ENCODE assay signal across 25 mouse cellular contexts in the genomic region with DNA sequence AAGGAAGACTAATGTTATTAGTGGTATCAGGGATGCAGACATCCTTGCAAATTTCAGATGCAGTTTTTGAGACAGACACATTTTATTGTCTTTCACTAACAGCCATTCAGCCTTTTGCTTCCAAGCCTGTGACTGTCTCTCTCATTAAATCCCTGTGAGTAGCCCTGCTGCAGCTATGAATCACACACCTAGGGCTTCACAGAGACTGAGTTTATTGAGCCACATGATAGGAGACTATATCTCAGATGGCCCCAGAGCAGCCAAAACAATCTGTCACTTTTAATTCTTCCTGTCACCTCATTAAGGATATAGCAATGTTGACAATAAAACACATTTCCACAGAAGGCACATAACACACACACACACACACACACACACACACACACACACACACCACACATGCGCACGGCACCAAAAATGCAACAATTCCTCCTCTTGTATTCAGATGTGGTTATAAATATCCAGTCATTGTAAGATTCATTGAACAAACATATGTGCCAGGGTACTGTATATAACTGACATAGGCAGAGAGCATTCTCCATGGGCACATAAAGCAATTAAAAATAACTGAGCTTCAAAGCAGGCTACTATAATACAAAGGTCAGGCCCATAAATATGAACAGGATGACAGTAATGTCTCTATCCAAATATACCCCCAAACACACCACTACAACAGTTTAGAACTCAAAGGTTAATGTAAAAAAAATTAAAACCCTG.
DNase-seq lines count a peak whose midpoint lies in the region; ATAC-seq lines count a peak whose summit lies in the region.
"Had no signal": no experiment of that assay in that cellular context is flagged by ENCODE, and none has a peak within 500 bp of the region (broad histone marks: within the 10 kb centered on the region; RNA-seq: fewer than 3 reads in every experiment).

No protein-coding gene starts in this region.

- H3K27ac ChIP-seq in hindbrain, embryonic 14.5 days = no peak overlapping the region; the same call in 1 of the 2 replicates
- no peak overlapping the region for H3K27ac ChIP-seq in midbrain, embryonic 14.5 days (replicated peaks; ENCODE audit: low read depth, low read length)
- H3K27ac ChIP-seq in neural tube, embryonic 15.5 days (replicated peaks) = 0 out of 2 replicates have a peak overlapping the region, but pooled peaks have one; percentile 18
- no peak overlapping the region for H3K27ac ChIP-seq in forebrain, embryonic 12.5 days
- H3K27ac ChIP-seq: embryonic facial prominence, embryonic 10.5 days; forebrain, embryonic 13.5 days; kidney, postnatal 0 days; limb, embryonic 15.5 days; liver, embryonic 15.5 days; stomach, embryonic 15.5 days had no signal

- H3K27me3 ChIP-seq in hindbrain, embryonic 14.5 days (ENCODE audit: control insufficient read depth, insufficient read depth, low read length) = no peaks in the 10 kb centered on the region
- no peaks in the 10 kb centered on the region for H3K27me3 ChIP-seq in midbrain, embryonic 14.5 days (ENCODE audit: control insufficient read depth, insufficient read depth, low read length)
- H3K27me3 ChIP-seq in neural tube, embryonic 15.5 days (replicated peaks) = no peaks in the 10 kb centered on the region
- no peaks in the 10 kb centered on the region for H3K27me3 ChIP-seq in forebrain, embryonic 12.5 days
- H3K27me3 ChIP-seq: forebrain, embryonic 13.5 days; limb, embryonic 15.5 days; liver, embryonic 15.5 days; stomach, embryonic 15.5 days had no signal

- H3K4me2 ChIP-seq in hindbrain, embryonic 14.5 days (replicated peaks) = no peak overlapping the region
- no peak overlapping the region for H3K4me2 ChIP-seq in midbrain, embryonic 14.5 days (ENCODE audit: low read length)
- no peak overlapping the region for H3K4me2 ChIP-seq in neural tube, embryonic 15.5 days
- no peak overlapping the region for H3K4me2 ChIP-seq in forebrain, embryonic 12.5 days
- H3K4me2 ChIP-seq: forebrain, embryonic 13.5 days; limb, embryonic 15.5 days; liver, embryonic 15.5 days; stomach, embryonic 15.5 days had no signal

- DNase-seq in adrenal gland, adult 2 months = peak; percentile 3
- DNase-seq in adrenal gland, postnatal 25 days = no peak
- no peak for DNase-seq in hindbrain, embryonic 14.5 days (ENCODE audit: low spot score)
- peak; percentile 13 for DNase-seq in midbrain, embryonic 14.5 days
- DNase-seq in left cerebral cortex, adult 9 months (ENCODE audit: low spot score in 2 of 2) = no peak
- DNase-seq: adrenal gland, adult 8-10 months; cerebellum, adult 9-10 months; gastrocnemius, postnatal 10 days; heart, adult 11 months; heart, postnatal 4 days; kidney, adult 18-20 months; layer of hippocampus, postnatal 36 days; right cerebral cortex, postnatal 25 days; thymus, adult 18-20 months; thymus, postnatal 4 days had no signal

- ATAC-seq in hindbrain, embryonic 14.5 days (ENCODE audit: low FRiP score) = peak; percentile 64; the same call in 1 of the 2 replicates
- ATAC-seq in midbrain, embryonic 14.5 days (ENCODE audit: low FRiP score, low TSS enrichment) = peak; percentile 48; the same call in 1 of the 2 replicates
- peak; percentile 78 for ATAC-seq in neural tube, embryonic 15.5 days (ENCODE audit: low FRiP score)
- ATAC-seq in megakaryocyte, adult 5-6 weeks (ENCODE audit: poor library complexity, severe bottlenecking) = no peak
- ATAC-seq in forebrain, embryonic 12.5 days (ENCODE audit: low FRiP score) = no peak
- ATAC-seq: CD4-positive, CD25-positive, alpha-beta regulatory T cell, adult 4 months; forebrain, embryonic 13.5 days had no signal

- H3K9me3 ChIP-seq in hindbrain, embryonic 14.5 days (ENCODE audit: control insufficient read depth, low read length) = no peaks in the 10 kb centered on the region
- no peaks in the 10 kb centered on the region for H3K9me3 ChIP-seq in midbrain, embryonic 14.5 days (ENCODE audit: control insufficient read depth, low read length)
- no peaks in the 10 kb centered on the region for H3K9me3 ChIP-seq in neural tube, embryonic 15.5 days (replicated peaks)
- H3K9me3 ChIP-seq in forebrain, embryonic 12.5 days = no peaks in the 10 kb centered on the region
- H3K9me3 ChIP-seq: embryonic facial prominence, embryonic 10.5 days; forebrain, embryonic 13.5 days; limb, embryonic 15.5 days; liver, embryonic 15.5 days; stomach, embryonic 15.5 days had no signal

- WGBS in hindbrain, embryonic 14.5 days = 61% methylated on average over 2 of the region's 2 CpGs
- WGBS in midbrain, embryonic 14.5 days = 89% methylated on average over 2 of the region's 2 CpGs
- WGBS in neural tube, embryonic 15.5 days = 33% methylated on average over 2 of the region's 2 CpGs
- 87% methylated on average over 2 of the region's 2 CpGs for WGBS in forebrain, embryonic 12.5 days

- H3K36me3 ChIP-seq in hindbrain, embryonic 14.5 days (replicated peaks; ENCODE audit: control insufficient read depth, insufficient read depth) = no peaks in the 10 kb centered on the region
- no peaks in the 10 kb centered on the region for H3K36me3 ChIP-seq in midbrain, embryonic 14.5 days (ENCODE audit: control insufficient read depth, insufficient read depth, low read length)
- H3K36me3 ChIP-seq in neural tube, embryonic 15.5 days = no peaks in the 10 kb centered on the region
- H3K36me3 ChIP-seq in forebrain, embryonic 12.5 days (replicated peaks) = no peaks in the 10 kb centered on the region
- H3K36me3 ChIP-seq: embryonic facial prominence, embryonic 10.5 days; limb, embryonic 15.5 days; liver, embryonic 15.5 days; stomach, embryonic 15.5 days had no signal

- H3K9ac ChIP-seq in hindbrain, embryonic 14.5 days = no peak overlapping the region
- H3K9ac ChIP-seq in midbrain, embryonic 14.5 days (replicated peaks; ENCODE audit: low read length) = no peak overlapping the region
- H3K9ac ChIP-seq in neural tube, embryonic 15.5 days (replicated peaks) = no peak overlapping the region
- no peak overlapping the region for H3K9ac ChIP-seq in forebrain, embryonic 12.5 days
- H3K9ac ChIP-seq: forebrain, embryonic 13.5 days; limb, embryonic 15.5 days; liver, embryonic 15.5 days; stomach, embryonic 15.5 days had no signal

- no peak overlapping the region for H3K4me3 ChIP-seq in hindbrain, embryonic 14.5 days (replicated peaks; ENCODE audit: low read length)
- H3K4me3 ChIP-seq in midbrain, embryonic 14.5 days (replicated peaks; ENCODE audit: low read depth, low read length) = no peak overlapping the region
- H3K4me3 ChIP-seq in neural tube, embryonic 15.5 days (replicated peaks) = no peak overlapping the region
- no peak overlapping the region for H3K4me3 ChIP-seq in forebrain, embryonic 12.5 days (replicated peaks)
- H3K4me3 ChIP-seq: embryonic facial prominence, embryonic 10.5 days; forebrain, embryonic 13.5 days; limb, embryonic 15.5 days; liver, embryonic 15.5 days; stomach, embryonic 15.5 days had no signal

- peaks cover 10% of the 10 kb centered on the region; the same call in 1 of the 2 replicates for H3K4me1 ChIP-seq in hindbrain, embryonic 14.5 days (replicated peaks; ENCODE audit: control insufficient read depth, insufficient read depth, low read length)
- no peaks in the 10 kb centered on the region for H3K4me1 ChIP-seq in midbrain, embryonic 14.5 days (ENCODE audit: control insufficient read depth, insufficient read depth, low read length)
- peaks cover 8% of the 10 kb centered on the region; the same call in 1 of the 2 replicates for H3K4me1 ChIP-seq in neural tube, embryonic 15.5 days
- no peaks in the 10 kb centered on the region for H3K4me1 ChIP-seq in forebrain, embryonic 12.5 days
- H3K4me1 ChIP-seq: embryonic facial prominence, embryonic 10.5 days; forebrain, embryonic 13.5 days; limb, embryonic 15.5 days; liver, embryonic 15.5 days; stomach, embryonic 15.5 days had no signal

Comparison
In these comparisons a context has a peak if more than half of its experiments do, and no peak if none do; other contexts are left out.
1. DNase-seq: peak in adrenal gland, adult 2 months (single experiment) and midbrain, embryonic 14.5 days (single experiment); none in adrenal gland, postnatal 25 days (single experiment), hindbrain, embryonic 14.5 days (single experiment) and left cerebral cortex, adult 9 months (0 of 2).
2. ATAC-seq: peak in hindbrain, embryonic 14.5 days (single experiment), midbrain, embryonic 14.5 days (single experiment) and neural tube, embryonic 15.5 days (single experiment); none in megakaryocyte, adult 5-6 weeks (single experiment) and forebrain, embryonic 12.5 days (single experiment).